Mouse (Mus musculus) midbrain, embryonic 15.5 days (tissue): Measurements from ENCODE around the gene Tes3-ps. TPM values are rescaled to one million over a fixed set of nuclear protein-coding genes. Genes with fewer than 3 reads are reported as not detected.

ENCODE experiments used
- ATAC-seq: fragments of 200-750 bp; cut with Nextera tagmentation; replicated peaks from 2 replicates; pipeline ENCODE4 v1.8.0; 2017; ENCODE audit warnings: moderate TSS enrichment
- H3K27ac ChIP-seq: fragments of 300-500 bp; sonication (generic); 2 replicates; pipeline ENCODE4 v1.5.1; 2015; ENCODE audit warnings: mild to moderate bottlenecking, inconsistent platforms
- H3K27me3 ChIP-seq: fragments of 300-500 bp; sonication (generic); replicated peaks from 2 replicates; pipeline ENCODE4 v1.6.1; 2015; ENCODE audit warnings: inconsistent platforms
- H3K36me3 ChIP-seq: fragments of 300-500 bp; sonication (generic); replicated peaks from 2 replicates; pipeline ENCODE4 v1.6.1; 2015; ENCODE audit warnings: inconsistent platforms
- H3K4me1 ChIP-seq: fragments of 300-500 bp; sonication (generic); 2 replicates; pipeline ENCODE4 v1.6.1; 2015; ENCODE audit warnings: inconsistent platforms
- H3K4me2 ChIP-seq: fragments of 300-500 bp; sonication (generic); 2 replicates; pipeline ENCODE4 v1.6.1; 2015; ENCODE audit warnings: inconsistent platforms, mild to moderate bottlenecking, moderate library complexity
- H3K4me3 ChIP-seq: fragments of 300-500 bp; sonication (generic); 2 replicates; pipeline ENCODE4 v1.5.1; 2015; ENCODE audit warnings: mild to moderate bottlenecking, inconsistent platforms
- H3K9ac ChIP-seq: fragments of 300-500 bp; sonication (generic); 2 replicates; pipeline ENCODE4 v1.6.1; 2015; ENCODE audit warnings: mild to moderate bottlenecking, inconsistent platforms
- H3K9me3 ChIP-seq: fragments of 300-500 bp; sonication (generic); 2 replicates; pipeline ENCODE4 v1.6.1; 2016; ENCODE audit warnings: inconsistent platforms
- WGBS: fragments of 180-500 bp; shearing (Covaris S2); methylation state at CpG from one replicate; pipeline ENCODE4 v1.1.7; 2015; ENCODE audit warnings: mixed read lengths; 5-methylcytosine and 5-hydroxymethylcytosine counted together
- polyA plus RNA-seq: library from polyadenylated mRNA; unstranded; fragments of >200 nt; fragmentation: Nextera tagmentation; extraction: Ambion mirVana; gene quantifications from 2 replicates; pipeline ENCODE4 v1.2.1, GENCODE M21; 2015

The Tes3-ps gene
- polyA plus RNA-seq, 1 experiment from 2014 or later = 0.62 TPM

DNA sequence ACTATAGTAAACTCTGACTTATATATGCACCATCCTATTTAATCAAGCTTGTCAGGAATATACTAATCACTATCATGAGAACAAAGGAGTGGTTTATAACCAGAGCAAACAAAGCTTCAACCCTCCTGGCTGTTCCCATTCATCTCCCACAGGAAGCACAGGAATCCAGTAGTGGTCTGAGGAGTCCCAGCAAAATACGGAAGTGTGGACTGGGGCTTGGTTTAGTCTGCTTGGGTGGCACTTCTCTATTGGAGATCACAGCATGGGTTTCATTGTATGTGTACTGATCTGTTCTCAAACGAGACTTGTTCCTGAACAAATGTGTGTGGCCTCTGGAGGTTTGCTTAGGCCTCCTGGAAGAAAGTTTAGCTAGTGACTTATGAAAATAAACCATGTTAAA is 25.6 kb downstream of the Tes3-ps start:
- no peaks in the 10 kb centered on the region for H3K4me1 ChIP-seq
- no peak overlapping the region for H3K9ac ChIP-seq
- no peaks in the 10 kb centered on the region for H3K36me3 ChIP-seq
- no peaks in the 10 kb centered on the region for H3K9me3 ChIP-seq
- H3K27ac ChIP-seq = no peak overlapping the region
- 29% methylated on average over 2 of the region's 2 CpGs for WGBS
- no peak overlapping the region for H3K4me3 ChIP-seq
- no peaks in the 10 kb centered on the region for H3K27me3 ChIP-seq
- no peak for ATAC-seq
- H3K4me2 ChIP-seq = no peak overlapping the region

DNA sequence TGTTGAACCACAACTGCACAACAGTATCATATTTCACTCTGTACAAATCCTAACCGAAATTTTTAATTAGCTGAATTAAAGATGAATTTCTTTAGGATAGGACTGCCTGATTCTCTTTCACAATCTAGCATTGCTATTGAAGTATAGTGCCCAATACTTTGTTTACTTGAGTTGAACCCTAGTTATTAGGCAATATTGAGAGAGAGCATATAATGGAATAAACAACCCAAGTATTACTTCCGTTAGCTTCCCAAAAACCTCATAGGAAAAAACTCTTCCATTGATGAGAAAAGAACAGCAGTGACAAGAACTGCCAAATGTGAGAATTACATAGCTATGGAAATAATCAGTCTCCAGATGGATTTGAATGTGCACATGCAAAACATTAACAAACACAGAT is 33.1 kb downstream of the Tes3-ps start:
- 83% methylated on average over 2 of the region's 2 CpGs for WGBS
- no peak for ATAC-seq
- Histone ChIP-seq H3K27me3 (no peaks in the 10 kb centered on the region), H3K4me2 (no peak overlapping the region), H3K9me3 (no peaks in the 10 kb centered on the region), H3K4me3 (no peak overlapping the region), H3K9ac (no peak overlapping the region), H3K4me1 (no peaks in the 10 kb centered on the region), H3K27ac (no peak overlapping the region), H3K36me3 (no peaks in the 10 kb centered on the region)

DNA sequence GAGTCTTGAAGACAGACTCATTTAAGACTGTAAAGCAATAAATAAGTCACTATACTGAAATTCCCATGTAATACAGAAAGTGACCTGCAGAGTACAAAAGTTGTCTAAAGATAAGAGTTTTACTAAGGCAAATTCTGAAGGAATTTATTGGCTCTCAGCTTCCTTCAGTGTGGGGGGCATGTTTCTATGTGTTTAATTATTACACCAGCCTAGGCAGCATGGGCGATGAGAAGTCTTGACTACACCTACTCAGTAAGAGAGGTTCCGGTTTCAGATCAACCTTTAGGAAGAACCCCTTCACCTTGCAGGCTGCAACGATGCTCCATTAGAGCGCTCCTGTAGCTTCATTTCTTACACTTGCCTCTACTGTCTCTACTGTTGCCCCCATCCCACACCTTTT is 37.5 kb downstream of the Tes3-ps start:
- no peak overlapping the region for H3K4me3 ChIP-seq
- ATAC-seq = no peak
- no peaks in the 10 kb centered on the region for H3K9me3 ChIP-seq
- H3K4me1 ChIP-seq = no peaks in the 10 kb centered on the region
- H3K36me3 ChIP-seq = no peaks in the 10 kb centered on the region
- WGBS = 97% methylated on average over 4 of the region's 4 CpGs
- no peaks in the 10 kb centered on the region for H3K27me3 ChIP-seq
- H3K27ac ChIP-seq = no peak overlapping the region
- no peak overlapping the region for H3K4me2 ChIP-seq
- H3K9ac ChIP-seq = no peak overlapping the region

DNA sequence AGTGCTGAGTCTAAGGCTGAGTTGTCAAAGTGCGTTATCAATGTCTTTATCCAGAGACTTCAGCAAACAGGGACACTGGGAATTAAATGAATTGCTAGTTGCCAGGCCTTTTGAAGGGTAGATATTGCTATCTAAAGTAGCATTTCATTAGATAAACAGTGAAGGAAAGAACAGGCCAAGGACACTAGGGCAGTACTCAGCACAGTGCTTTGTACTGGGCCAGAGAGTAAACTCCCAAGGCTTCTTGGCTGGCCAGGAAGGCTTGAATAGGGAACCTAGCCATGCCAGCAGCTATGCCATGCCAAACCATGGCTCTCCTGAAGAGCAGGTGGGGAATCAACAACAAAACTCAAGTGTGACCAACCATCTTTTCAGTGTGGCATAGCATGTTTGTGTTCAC is 43.8 kb downstream of the Tes3-ps start:
- Histone ChIP-seq H3K9me3 (no peaks in the 10 kb centered on the region), H3K4me3 (no peak overlapping the region), H3K36me3 (no peaks in the 10 kb centered on the region), H3K9ac (no peak overlapping the region), H3K4me2 (no peak overlapping the region), H3K4me1 (no peaks in the 10 kb centered on the region), H3K27me3 (no peaks in the 10 kb centered on the region), H3K27ac (no peak overlapping the region)
- 98% methylated on average over 1 of the region's 1 CpGs for WGBS
- no peak for ATAC-seq

DNA sequence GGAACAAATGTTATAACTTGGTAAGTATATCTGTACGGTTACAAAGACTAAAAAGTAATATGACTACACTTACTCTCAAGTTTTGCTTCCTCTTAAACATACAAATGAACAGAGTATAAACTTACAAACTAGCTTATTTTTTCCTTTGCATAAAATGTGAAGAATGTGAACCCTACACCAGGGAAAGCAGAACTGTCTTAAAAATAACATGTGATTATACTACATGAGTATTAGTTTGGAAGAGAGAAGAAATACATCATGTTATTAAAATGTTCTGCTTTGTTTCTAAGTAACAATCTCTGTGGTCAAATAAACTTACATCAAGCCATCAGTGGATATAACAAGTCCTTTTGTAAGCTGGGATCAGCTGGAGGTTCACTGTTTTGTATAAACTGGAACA is 45.6 kb downstream of the Tes3-ps start:
- ATAC-seq = no peak
- 92% methylated on average over 1 of the region's 1 CpGs for WGBS
- Histone ChIP-seq H3K4me1 (no peaks in the 10 kb centered on the region), H3K27ac (no peak overlapping the region), H3K36me3 (no peaks in the 10 kb centered on the region), H3K4me3 (no peak overlapping the region), H3K27me3 (no peaks in the 10 kb centered on the region), H3K9ac (no peak overlapping the region), H3K9me3 (no peaks in the 10 kb centered on the region), H3K4me2 (no peak overlapping the region)

DNA sequence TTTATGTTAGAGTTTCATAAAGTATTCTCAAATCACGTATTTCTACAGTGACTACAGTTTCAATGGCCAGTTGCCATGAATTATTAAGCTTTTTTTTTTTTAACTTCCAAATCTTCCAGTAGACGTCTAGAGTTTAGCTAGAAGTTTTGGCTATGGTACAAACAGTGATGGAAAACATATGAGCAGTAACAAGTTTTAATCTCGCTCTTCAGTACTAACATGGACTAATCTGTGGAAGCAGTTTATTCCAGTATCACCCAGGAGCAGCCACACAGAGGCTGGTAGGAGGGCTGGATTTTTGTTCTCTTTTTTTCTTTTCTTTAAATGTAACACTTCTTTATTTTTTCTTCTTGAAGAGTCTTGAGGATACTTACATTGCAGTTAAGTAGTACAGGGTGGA is 51.2 kb downstream of the Tes3-ps start, which contains the start of gene Aspn:
TSS of gene Aspn (plus strand) at position 165 of the 400 bp plus-strand sequence.
- no peak for ATAC-seq
- no peaks in the 10 kb centered on the region for H3K27me3 ChIP-seq
- H3K4me1 ChIP-seq = no peaks in the 10 kb centered on the region
- H3K9ac ChIP-seq = no peak within 1 kb of the TSS
- WGBS = 90% methylated on average over 3 of the region's 3 CpGs
- no peak within 1 kb of the TSS for H3K4me2 ChIP-seq
- H3K9me3 ChIP-seq = no peaks in the 10 kb centered on the region
- H3K27ac ChIP-seq = no peak within 1 kb of the TSS
- H3K4me3 ChIP-seq = no peak within 1 kb of the TSS
- H3K36me3 ChIP-seq = no peaks in the 10 kb centered on the region

DNA sequence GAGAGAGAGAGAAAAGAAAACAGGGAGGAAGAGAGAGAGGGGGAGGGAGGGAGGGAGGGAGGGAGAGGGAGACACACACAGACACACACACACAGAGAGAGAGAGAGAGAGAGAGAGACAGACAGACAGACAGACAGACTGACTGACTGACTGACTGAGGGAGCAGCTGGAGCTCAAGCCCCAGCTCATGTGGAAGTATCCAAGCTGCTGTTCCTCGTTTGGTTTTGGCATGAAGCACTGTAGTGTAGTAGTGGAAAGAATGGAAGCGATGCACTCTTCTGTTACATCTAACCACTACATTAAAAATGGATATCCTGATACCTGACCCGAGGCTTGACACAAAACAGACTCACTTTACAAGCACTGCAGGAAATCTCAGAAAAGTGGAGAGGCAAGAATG is 52.5 kb downstream of the Tes3-ps start:
- Histone ChIP-seq H3K27ac (no peak overlapping the region), H3K4me3 (no peak overlapping the region), H3K9ac (no peak overlapping the region), H3K27me3 (no peaks in the 10 kb centered on the region), H3K4me1 (no peaks in the 10 kb centered on the region), H3K9me3 (no peaks in the 10 kb centered on the region), H3K4me2 (no peak overlapping the region), H3K36me3 (no peaks in the 10 kb centered on the region)
- WGBS = 72% methylated on average over 3 of the region's 3 CpGs
- no peak for ATAC-seq

Other genes starting within 250 kb of the Tes3-ps start
- gene Susd3, start 244.6 kb upstream of the Tes3-ps start, polyA plus RNA-seq = 0.54 and 0.59 TPM in 2 replicates
- gene Fgd3, start 173.0 kb upstream of the Tes3-ps start, polyA plus RNA-seq = 3.1 TPM in 2 replicates
- 28.3 and 29.2 TPM in 2 replicates for gene Bicd2, start 151.7 kb upstream of the Tes3-ps start, polyA plus RNA-seq
- gene Ippk, start 72.1 kb upstream of the Tes3-ps start, polyA plus RNA-seq = 14.0 and 14.4 TPM in 2 replicates
- 1.8 and 1.9 TPM in 2 replicates for gene Ecm2, start 11.5 kb downstream of the Tes3-ps start, polyA plus RNA-seq
- gene Aspn, start 51.1 kb downstream of the Tes3-ps start, polyA plus RNA-seq = 0.54 and 0.90 TPM in 2 replicates
- 0.46 and 0.74 TPM in 2 replicates for gene Omd, start 89.1 kb downstream of the Tes3-ps start, polyA plus RNA-seq
- 12.4 TPM in 2 replicates for gene Ogn, start 114.7 kb downstream of the Tes3-ps start, polyA plus RNA-seq
- gene Cenpp, start 159.5 kb downstream of the Tes3-ps start, polyA plus RNA-seq = 5.7 and 6.2 TPM in 2 replicates
- gene Nol8, start 159.8 kb downstream of the Tes3-ps start, polyA plus RNA-seq = 16.1 and 19.9 TPM in 2 replicates
- 50.0 and 50.4 TPM in 2 replicates for gene Iars, start 188.8 kb downstream of the Tes3-ps start, polyA plus RNA-seq